Mouse (Mus musculus): Measurements from ENCODE around the gene Il16.

- no peak for TF ChIP-seq POLR2A (IDR thresholded peaks at IDR 0.05; ENCODE audit: insufficient read depth, low read depth, low read length)
- TF ChIP-seq CTCF (IDR thresholded peaks at IDR 0.05): no peak
- TF ChIP-seq EP300 (IDR thresholded peaks at IDR 0.05; ENCODE audit: insufficient read depth, low read depth, low read length): no peak
Measured at GRCm38 (mm10) chr7:83722485-83722884, 23.0 kb downstream of the Il16 start.

Measured in heart, adult 2 months (tissue).